Mouse (Mus musculus) spleen, adult 2 months (tissue): ENCODE data around the gene B3gnt4.

ENCODE experiments used
- CTCF ChIP-seq: fragments of 200-500 bp; IDR thresholded peaks from 2 replicates; pipeline ENCODE4 v1.5.1; 2011; ENCODE audit warnings: mild to moderate bottlenecking, inconsistent platforms; ENCODE audit not compliant: insufficient read depth, insufficient read length, insufficient replicate concordance; ENCODE audit errors: extremely low read depth
- POLR2A ChIP-seq: fragments of 200-500 bp; IDR thresholded peaks from 2 replicates; pipeline ENCODE4 v1.6.1; 2011; ENCODE audit warnings: low read depth, low read length, inconsistent platforms

- TF ChIP-seq CTCF (no peak), POLR2A (no peak)
These were observed 46.2 kb downstream of the B3gnt4 start for GRCm38 (mm10) chr5:123556451-123556850.
